Mouse (Mus musculus) hematopoietic stem cell, adult 5-6 weeks (primary cell): ENCODE measurements around the gene Slco3a1. TPM values are rescaled to one million over a fixed set of nuclear protein-coding genes. Genes with fewer than 3 reads are reported as not detected.

Source experiments
- ATAC-seq, 2 experiments: fragments of 125-278 bp in 1 of 2; replicated peaks in 1 of 2; 2 replicates each; pipeline ENCODE4 v1.8.0; 2016 to 2017; ENCODE audit warnings: inconsistent platforms in 2 of 2, mild to moderate bottlenecking in 2 of 2, moderate number of reproducible peaks in 2 of 2, low read depth in 1 of 2, moderate TSS enrichment in 1 of 2; ENCODE audit not compliant: low FRiP score in 2 of 2, poor library complexity in 2 of 2, severe bottlenecking in 2 of 2, insufficient read depth in 1 of 2, low TSS enrichment in 1 of 2
- total RNA-seq: library from RNA; stranded (forward); fragments of 172-1452, 232-1000 nt; gene quantifications from 2 replicates; pipeline ENCODE4 v1.2.3, GENCODE M21; 2017

Slco3a1 gene
- total RNA-seq, 1 experiment from 2014 or later: 40.3 TPM

- ATAC-seq: no peak
Measured at GRCm38 (mm10) chr7:74381051-74381450, 173.5 kb downstream of the Slco3a1 start.

- ATAC-seq: peak; percentile 35 to 49; a peak in 2 of 4 replicates
Measured at GRCm38 (mm10) chr7:74377909-74378308, 176.7 kb downstream of the Slco3a1 start.

- ATAC-seq: no peak
Measured at GRCm38 (mm10) chr7:74376397-74377044, 178.1 kb downstream of the Slco3a1 start.

GRCm38 (mm10) chr7:74375174-74375957, 179.2 kb downstream of the Slco3a1 start:
- no peak for ATAC-seq

DNA sequence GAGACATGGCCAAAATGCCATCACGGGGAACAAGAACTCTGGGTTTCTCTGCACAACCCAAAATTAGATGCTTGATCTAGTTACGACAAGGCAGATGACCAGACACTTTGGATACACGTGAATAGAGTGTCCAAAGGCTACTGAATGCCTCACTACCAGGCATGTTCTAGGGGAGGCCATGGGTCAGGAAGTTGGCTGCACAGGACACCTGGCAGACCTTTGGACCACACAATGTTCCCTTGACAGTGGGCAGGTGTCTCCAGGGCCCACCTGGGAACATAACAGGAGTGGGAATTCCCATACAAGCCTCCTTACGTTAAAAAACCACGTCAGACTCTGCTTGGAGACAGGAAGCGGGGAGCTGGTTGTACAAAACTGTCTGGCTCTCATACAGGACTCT, 181.5 kb downstream of the Slco3a1 start:
- no peak for ATAC-seq

GRCm38 (mm10) chr7:74372141-74372582, 182.4 kb downstream of the Slco3a1 start:
- peak; percentile 54 to 59 for ATAC-seq

GRCm38 (mm10) chr7:74371656-74372055, 182.9 kb downstream of the Slco3a1 start:
- ATAC-seq: no peak

DNA sequence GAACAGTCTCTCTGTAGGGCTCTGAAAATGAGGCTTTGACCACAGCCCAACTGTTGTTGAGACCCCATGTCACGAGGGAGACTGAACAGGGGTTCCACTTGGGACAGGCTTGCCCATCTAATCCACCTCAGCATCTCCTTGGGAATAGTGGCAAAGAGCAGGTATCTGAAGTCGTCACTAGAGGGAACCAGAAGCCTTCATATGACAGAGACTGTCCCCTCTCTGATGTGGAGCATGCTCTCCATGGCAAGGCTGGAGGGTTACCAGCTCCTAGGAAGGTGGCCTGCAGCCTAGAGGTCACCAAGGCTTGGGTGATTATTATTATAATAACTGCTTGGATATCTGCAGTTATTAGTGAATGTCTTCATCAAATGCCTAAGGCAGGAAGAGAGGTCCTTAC, 183.4 kb downstream of the Slco3a1 start:
- peak; percentile 40 to 46; a peak in 2 of 4 replicates for ATAC-seq

- no peak for ATAC-seq
Measured at GRCm38 (mm10) chr7:74369657-74370056, 184.9 kb downstream of the Slco3a1 start.

- ATAC-seq: no peak
Measured at GRCm38 (mm10) chr7:74368256-74368980, 186.2 kb downstream of the Slco3a1 start.

DNA sequence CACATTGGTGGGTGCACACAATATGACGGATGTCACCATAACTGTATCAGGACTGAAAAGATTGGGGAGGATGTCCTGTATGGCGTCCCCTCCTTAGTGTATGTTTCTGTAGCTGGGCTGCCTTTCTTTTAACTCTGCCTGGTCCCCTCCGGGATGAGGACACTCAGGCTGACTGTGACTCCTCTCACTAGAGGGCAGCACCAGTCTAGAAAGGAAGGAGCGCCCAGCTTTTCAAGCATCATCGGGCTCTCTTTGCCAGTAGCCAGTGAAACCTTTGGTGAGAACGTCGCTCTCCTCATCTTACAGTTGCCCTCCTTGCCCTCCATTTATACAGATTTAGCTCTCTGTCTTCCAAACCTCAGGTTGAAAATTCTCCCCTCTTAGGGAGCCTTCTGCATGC, 187.2 kb downstream of the Slco3a1 start:
- no peak for ATAC-seq

DNA sequence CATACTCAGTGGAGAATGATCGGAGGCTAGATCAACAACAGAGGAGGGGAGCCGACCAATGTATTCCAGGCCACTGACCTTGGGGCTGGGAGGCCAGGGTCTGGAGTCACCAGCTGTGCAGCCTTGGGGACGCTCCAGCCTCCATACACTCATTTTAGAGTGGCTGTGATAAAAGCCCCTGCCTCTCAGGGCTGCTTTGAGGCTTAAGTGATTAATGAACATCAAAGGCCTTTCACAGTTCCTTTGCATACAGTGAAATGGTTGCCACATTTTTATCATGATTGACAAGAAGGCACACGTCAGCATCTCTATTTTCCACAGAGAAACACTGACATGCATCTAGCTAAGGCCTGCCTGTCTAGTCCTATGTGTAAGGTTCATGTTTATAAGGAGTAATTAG, 189.0 kb downstream of the Slco3a1 start:
- no peak for ATAC-seq

DNA sequence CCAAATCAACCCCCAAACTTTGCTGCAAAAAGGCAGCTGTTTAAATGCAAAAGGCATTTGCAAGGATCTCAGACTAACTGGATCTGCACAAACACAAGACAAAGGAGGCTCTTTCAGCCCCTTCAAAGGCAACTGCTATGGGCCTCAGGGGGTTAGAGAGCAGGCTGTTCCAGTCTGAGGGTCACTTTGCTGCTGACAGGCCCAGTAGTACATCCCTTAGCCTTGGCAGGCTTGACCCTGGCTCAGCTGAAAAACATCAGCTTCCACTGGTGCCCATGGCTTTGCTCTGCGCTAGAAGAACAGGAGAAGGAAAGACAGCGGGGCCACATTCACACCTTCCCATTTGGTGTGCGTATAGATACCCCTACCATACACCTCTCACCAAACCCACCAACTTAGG, 189.6 kb downstream of the Slco3a1 start:
- no peak for ATAC-seq

DNA sequence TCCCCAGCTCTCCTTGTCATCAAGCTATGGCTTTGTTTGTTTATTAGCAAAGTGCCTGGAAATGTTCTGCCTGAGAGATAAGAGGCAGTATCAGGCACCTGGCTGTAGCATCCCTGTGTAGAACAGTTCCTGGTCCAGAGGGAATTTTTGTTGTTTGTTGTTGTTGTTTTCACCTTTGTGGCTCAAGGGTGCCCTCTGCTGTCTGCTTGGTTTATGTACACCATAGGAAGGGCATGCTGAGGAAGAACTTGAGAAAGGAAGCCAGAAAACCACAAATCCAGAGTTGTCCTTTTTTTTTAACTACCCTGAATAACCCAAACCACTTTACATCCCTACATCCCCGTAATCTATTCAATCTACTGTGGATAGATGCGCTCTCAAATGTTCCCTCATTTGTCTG, 191.1 kb downstream of the Slco3a1 start:
- peak; percentile 30 to 40; a peak in 1 of 4 replicates for ATAC-seq

DNA sequence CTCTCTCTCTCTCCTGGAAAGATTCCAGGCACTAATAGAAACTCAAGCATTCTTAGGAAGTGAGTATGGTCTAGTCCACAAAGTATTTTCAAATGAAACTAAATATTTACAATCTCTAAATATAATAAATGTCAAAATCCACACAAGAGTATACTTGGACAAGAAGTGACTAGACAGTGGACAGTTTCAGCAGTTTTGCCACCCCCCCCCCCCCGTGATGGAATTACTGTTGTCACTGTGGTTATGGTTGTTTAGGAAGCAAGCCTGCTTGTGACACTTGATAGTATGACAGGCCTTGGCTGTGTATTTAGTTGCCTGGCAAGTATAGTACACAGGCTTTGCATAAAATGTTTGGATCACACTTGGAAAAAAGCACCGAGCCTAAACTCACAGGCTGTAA, 192.9 kb downstream of the Slco3a1 start:
- no peak for ATAC-seq

GRCm38 (mm10) chr7:74357027-74357426, 197.6 kb downstream of the Slco3a1 start:
- ATAC-seq: no peak

DNA sequence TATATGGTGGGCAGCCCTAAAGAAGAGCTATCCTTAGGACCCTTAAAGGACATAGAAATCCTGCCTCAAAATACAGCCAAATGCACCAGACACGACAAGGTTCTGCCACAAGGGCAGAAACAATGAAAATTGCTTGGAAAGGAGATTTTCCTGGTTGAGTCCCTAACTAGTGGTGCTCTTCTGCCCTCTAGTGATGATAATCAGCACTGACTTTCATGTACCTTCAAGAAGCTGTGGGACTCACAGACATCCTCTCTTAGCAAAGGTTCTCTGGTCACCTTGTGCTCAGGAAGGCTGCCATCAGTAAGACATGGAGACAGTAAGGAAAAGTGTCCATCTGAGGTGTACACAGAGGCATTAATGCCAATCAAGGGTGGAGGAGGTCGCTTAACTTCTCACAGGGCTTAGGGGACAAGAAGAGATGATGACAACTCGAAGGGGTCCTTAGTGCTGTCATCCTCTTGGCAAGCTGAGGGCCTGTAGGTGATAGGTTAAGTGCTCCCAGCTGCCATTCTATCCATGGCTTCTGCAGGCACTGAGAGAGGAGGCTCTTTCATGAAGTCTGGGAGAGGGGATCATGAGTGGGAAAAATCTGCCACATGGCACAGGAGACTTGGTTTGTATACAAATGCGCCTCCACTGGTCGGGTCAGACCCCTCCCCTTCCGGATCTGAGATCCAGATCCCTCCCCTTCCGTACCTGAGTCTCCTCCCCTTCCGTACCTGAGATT, 199.9 kb downstream of the Slco3a1 start:
- ATAC-seq: peak; percentile 60 to 62; a peak in 3 of 4 replicates
